Mouse (Mus musculus) midbrain, embryonic 15.5 days (tissue): ENCODE measurements around the gene Thegl. TPM values are rescaled to one million over a fixed set of nuclear protein-coding genes. Genes with fewer than 3 reads are reported as not detected.
"Not testable (repeated sequence)": the region's sequence is repeated elsewhere in the genome, so short reads cannot be mapped to it uniquely, and the experiment has no call there.

Experiments
- ATAC-seq: fragments of 200-750 bp; cut with Nextera tagmentation; replicated peaks from 2 replicates; pipeline ENCODE4 v1.8.0; 2017; ENCODE audit warnings: moderate TSS enrichment
- H3K27ac ChIP-seq: fragments of 300-500 bp; sonication (generic); 2 replicates; pipeline ENCODE4 v1.5.1; 2015; ENCODE audit warnings: mild to moderate bottlenecking, inconsistent platforms
- H3K27me3 ChIP-seq: fragments of 300-500 bp; sonication (generic); replicated peaks from 2 replicates; pipeline ENCODE4 v1.6.1; 2015; ENCODE audit warnings: inconsistent platforms
- H3K36me3 ChIP-seq: fragments of 300-500 bp; sonication (generic); replicated peaks from 2 replicates; pipeline ENCODE4 v1.6.1; 2015; ENCODE audit warnings: inconsistent platforms
- H3K4me1 ChIP-seq: fragments of 300-500 bp; sonication (generic); 2 replicates; pipeline ENCODE4 v1.6.1; 2015; ENCODE audit warnings: inconsistent platforms
- H3K4me2 ChIP-seq: fragments of 300-500 bp; sonication (generic); 2 replicates; pipeline ENCODE4 v1.6.1; 2015; ENCODE audit warnings: inconsistent platforms, mild to moderate bottlenecking, moderate library complexity
- H3K4me3 ChIP-seq: fragments of 300-500 bp; sonication (generic); 2 replicates; pipeline ENCODE4 v1.5.1; 2015; ENCODE audit warnings: mild to moderate bottlenecking, inconsistent platforms
- H3K9ac ChIP-seq: fragments of 300-500 bp; sonication (generic); 2 replicates; pipeline ENCODE4 v1.6.1; 2015; ENCODE audit warnings: mild to moderate bottlenecking, inconsistent platforms
- H3K9me3 ChIP-seq: fragments of 300-500 bp; sonication (generic); 2 replicates; pipeline ENCODE4 v1.6.1; 2016; ENCODE audit warnings: inconsistent platforms
- WGBS: fragments of 180-500 bp; shearing (Covaris S2); methylation state at CpG from one replicate; pipeline ENCODE4 v1.1.7; 2015; ENCODE audit warnings: mixed read lengths; 5-methylcytosine and 5-hydroxymethylcytosine counted together
- polyA plus RNA-seq: library from polyadenylated mRNA; unstranded; fragments of >200 nt; fragmentation: Nextera tagmentation; extraction: Ambion mirVana; gene quantifications from 2 replicates; pipeline ENCODE4 v1.2.1, GENCODE M21; 2015

Thegl gene
- polyA plus RNA-seq, 1 experiment from 2014 or later, result 0.85 TPM

- ATAC-seq, result no peak
- whole genome bisulfite sequencing, result 94% methylated on average over 6 of the region's 6 CpGs
- H3K27ac ChIP-seq, result no peak within 1 kb of the TSS
- H3K4me1 ChIP-seq, result no peaks in the 10 kb centered on the region
- no peak within 1 kb of the TSS for H3K9ac ChIP-seq
- 0 out of 2 replicates have a peak, but pooled peaks cover 4% of the 10 kb centered on the region for H3K36me3 ChIP-seq
- no peaks in the 10 kb centered on the region for H3K9me3 ChIP-seq
- no peak within 1 kb of the TSS for H3K4me3 ChIP-seq
- no peak within 1 kb of the TSS for H3K4me2 ChIP-seq
- no peaks in the 10 kb centered on the region for H3K27me3 ChIP-seq
Measured at GRCm38 (mm10) chr5:77004051-77004821, 11.6 kb upstream of the Thegl start, which contains the start of gene Arl9. Gene Arl9, plus strand, starts transcription at chr5:77004055.

GRCm38 (mm10) chr5:77010352-77010751 lies 5.5 kb upstream of the Thegl start:
- Histone ChIP-seq H3K9ac (no peak overlapping the region), H3K36me3 (no peaks in the 10 kb centered on the region), H3K27ac (no peak overlapping the region), H3K9me3 (no peaks in the 10 kb centered on the region), H3K4me3 (no peak overlapping the region), H3K4me2 (no peak overlapping the region), H3K27me3 (no peaks in the 10 kb centered on the region), H3K4me1 (no peaks in the 10 kb centered on the region)
- WGBS, result 90% methylated on average over 9 of the region's 9 CpGs
- no peak for ATAC-seq

DNA sequence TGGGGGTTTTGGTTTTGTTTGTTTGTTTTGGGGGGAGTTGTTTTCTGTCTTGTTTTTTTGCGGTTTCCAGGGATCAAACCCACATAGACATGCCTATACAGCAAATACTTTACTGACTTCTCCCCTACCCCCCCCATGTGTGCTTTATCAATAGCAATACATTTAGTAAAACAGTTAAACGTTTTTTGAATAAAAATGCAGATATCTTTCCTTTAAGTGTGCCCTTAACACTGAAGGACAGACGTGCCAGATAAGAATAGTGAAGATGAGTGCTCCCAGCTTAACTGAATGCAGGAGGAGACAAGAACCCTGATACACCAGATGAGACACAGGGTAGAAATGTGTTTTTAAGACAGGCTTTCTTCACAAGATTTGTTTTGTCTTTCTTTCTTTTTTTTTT lies 4.7 kb upstream of the Thegl start:
- H3K27me3 ChIP-seq, result no peaks in the 10 kb centered on the region
- 0 out of 2 replicates have a peak, but pooled peaks cover under 1% of the 10 kb centered on the region for H3K4me1 ChIP-seq
- no peak overlapping the region for H3K4me3 ChIP-seq
- no peak overlapping the region for H3K9ac ChIP-seq
- no peaks in the 10 kb centered on the region for H3K36me3 ChIP-seq
- no peak overlapping the region for H3K27ac ChIP-seq
- no peak for ATAC-seq
- no peaks in the 10 kb centered on the region for H3K9me3 ChIP-seq
- WGBS, result 69% methylated on average over 3 of the region's 3 CpGs
- no peak overlapping the region for H3K4me2 ChIP-seq

DNA sequence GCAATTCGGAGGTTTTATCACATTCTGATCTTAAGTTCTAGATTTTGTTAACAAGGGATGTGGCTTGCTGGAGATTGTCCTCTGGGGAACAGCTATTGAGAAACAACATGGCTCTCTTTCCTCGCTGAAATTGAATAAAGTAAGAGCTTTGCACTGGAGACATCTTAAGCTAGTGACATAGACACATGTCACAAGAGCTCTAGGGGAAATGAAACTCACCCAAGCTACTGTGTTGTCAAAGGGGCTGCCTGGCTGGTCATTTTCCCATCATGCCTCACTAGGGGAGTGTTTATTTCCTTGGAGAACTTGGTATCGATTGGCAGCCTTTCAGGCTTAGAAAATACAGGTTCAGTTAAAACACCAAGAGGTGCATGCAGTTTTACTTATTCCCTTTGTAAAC lies 2.7 kb upstream of the Thegl start:
- Histone ChIP-seq H3K4me2 (no peak overlapping the region), H3K4me1 (0 out of 2 replicates have a peak, but pooled peaks cover 4% of the 10 kb centered on the region), H3K27me3 (no peaks in the 10 kb centered on the region), H3K36me3 (no peaks in the 10 kb centered on the region), H3K4me3 (no peak overlapping the region), H3K27ac (no peak overlapping the region), H3K9me3 (no peaks in the 10 kb centered on the region), H3K9ac (no peak overlapping the region)
- ATAC-seq, result no peak
- 84% methylated on average over 3 of the region's 3 CpGs for WGBS

DNA sequence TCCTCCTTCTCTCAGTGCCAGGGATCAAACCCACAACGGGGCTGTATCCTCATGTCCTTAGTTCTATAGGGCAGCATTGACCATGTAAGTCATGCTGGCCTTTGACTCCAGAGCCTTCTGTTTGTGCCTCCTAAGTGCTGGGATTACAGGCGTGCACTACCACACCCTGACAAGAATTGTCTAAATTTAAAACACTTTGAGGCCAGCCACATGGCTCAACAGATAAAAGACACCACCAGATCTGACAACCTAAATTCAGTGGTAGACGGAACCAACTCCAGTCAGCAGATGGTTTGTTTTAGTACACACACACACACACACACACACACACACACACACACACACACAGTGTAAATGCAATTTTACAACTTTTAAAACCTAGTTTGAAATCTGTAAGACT lies 12.2 kb downstream of the Thegl start:
- no peaks in the 10 kb centered on the region for H3K27me3 ChIP-seq
- H3K27ac ChIP-seq, result no peak overlapping the region
- no peak overlapping the region for H3K4me3 ChIP-seq
- no peak overlapping the region for H3K4me2 ChIP-seq
- no peaks in the 10 kb centered on the region for H3K9me3 ChIP-seq
- ATAC-seq, result no peak
- WGBS, result 83% methylated on average over 3 of the region's 3 CpGs
- H3K36me3 ChIP-seq, result no peaks in the 10 kb centered on the region
- H3K4me1 ChIP-seq, result no peaks in the 10 kb centered on the region
- H3K9ac ChIP-seq, result no peak overlapping the region

DNA sequence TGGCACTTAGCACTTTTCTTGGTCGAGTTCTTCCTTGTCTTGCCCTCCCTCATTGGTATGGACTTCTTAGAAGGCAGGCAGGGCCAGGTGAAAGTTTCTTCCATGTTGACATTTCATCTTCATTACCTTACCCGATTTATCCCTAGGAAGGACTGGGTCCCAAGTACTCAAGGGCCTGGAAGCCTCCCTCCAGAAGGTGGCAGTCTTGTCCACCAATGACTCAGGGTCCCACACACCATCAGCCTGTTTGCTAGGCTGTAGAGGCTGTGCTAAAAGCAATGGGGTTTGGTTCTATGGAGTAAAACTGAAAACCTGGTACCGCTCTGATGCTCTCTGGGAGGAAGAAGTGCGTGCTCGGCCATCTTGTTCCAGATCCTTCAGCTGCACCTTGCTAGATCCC lies 13.9 kb downstream of the Thegl start:
- no peaks in the 10 kb centered on the region for H3K9me3 ChIP-seq
- no peak for ATAC-seq
- no peaks in the 10 kb centered on the region for H3K4me1 ChIP-seq
- H3K4me3 ChIP-seq, result no peak overlapping the region
- H3K4me2 ChIP-seq, result no peak overlapping the region
- H3K27ac ChIP-seq, result no peak overlapping the region
- WGBS, result 73% methylated on average over 5 of the region's 5 CpGs
- H3K9ac ChIP-seq, result no peak overlapping the region
- no peaks in the 10 kb centered on the region for H3K36me3 ChIP-seq
- no peaks in the 10 kb centered on the region for H3K27me3 ChIP-seq

- not testable (repeated sequence) for H3K27me3 ChIP-seq, H3K36me3 ChIP-seq, H3K4me3 ChIP-seq, H3K4me2 ChIP-seq, H3K9ac ChIP-seq, ATAC-seq, H3K9me3 ChIP-seq, H3K27ac ChIP-seq, H3K4me1 ChIP-seq
Measured at GRCm38 (mm10) chr5:77035101-77035500, 19.3 kb downstream of the Thegl start.

- Histone ChIP-seq H3K27me3 (no peaks in the 10 kb centered on the region), H3K4me3 (no peak overlapping the region), H3K4me2 (no peak overlapping the region), H3K4me1 (no peaks in the 10 kb centered on the region), H3K36me3 (no peaks in the 10 kb centered on the region), H3K9me3 (no peaks in the 10 kb centered on the region), H3K9ac (no peak overlapping the region), H3K27ac (no peak overlapping the region)
- 90% methylated on average over 10 of the region's 10 CpGs for WGBS
- ATAC-seq, result no peak
Measured at GRCm38 (mm10) chr5:77038451-77038850, 22.6 kb downstream of the Thegl start.

DNA sequence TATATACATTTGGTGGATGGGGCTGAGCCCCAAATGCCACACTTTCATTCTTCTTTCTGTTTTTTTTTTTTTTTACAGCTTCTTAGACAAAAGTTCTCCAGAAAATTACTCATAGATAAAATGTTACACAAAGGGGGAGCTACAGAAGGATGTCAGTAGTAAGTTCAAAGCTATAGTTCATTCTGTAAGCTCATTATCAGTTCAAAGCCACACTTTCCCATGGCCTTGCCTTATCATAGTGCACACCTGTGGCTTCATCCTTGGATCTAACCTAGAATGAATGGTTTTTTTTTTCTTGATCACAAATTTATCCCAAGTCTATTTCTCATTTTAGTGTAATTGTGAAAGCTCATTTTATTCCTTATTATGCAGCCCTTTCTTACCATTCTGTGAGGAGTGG lies 23.6 kb downstream of the Thegl start:
- Histone ChIP-seq H3K36me3 (no peaks in the 10 kb centered on the region), H3K9ac (no peak overlapping the region), H3K4me1 (no peaks in the 10 kb centered on the region), H3K27ac (no peak overlapping the region), H3K4me3 (no peak overlapping the region), H3K4me2 (no peak overlapping the region), H3K27me3 (no peaks in the 10 kb centered on the region), H3K9me3 (no peaks in the 10 kb centered on the region)
- ATAC-seq, result no peak

DNA sequence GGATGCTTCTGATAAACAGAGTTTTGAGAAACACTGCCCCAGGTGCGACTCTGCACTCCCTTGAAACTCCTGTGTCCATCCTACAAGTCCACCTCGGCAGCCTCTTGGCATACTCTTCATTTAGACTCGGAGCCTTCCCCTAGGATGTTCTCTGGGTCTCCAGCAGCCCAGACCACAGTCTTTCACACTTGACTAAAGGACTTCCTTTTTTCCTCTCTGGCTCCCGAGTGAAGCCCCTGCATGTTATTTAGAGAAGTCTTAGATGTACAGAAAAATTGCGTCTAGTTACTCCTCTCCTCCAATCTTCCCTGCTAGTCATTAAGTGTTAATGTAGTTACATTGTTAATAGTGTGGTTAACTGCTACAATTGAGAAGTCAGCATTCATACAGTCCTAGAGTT lies 28.5 kb downstream of the Thegl start:
- Histone ChIP-seq H3K4me1 (no peaks in the 10 kb centered on the region), H3K9ac (no peak overlapping the region), H3K9me3 (no peaks in the 10 kb centered on the region), H3K4me2 (no peak overlapping the region), H3K27ac (no peak overlapping the region), H3K27me3 (no peaks in the 10 kb centered on the region), H3K36me3 (no peaks in the 10 kb centered on the region), H3K4me3 (no peak overlapping the region)
- no peak for ATAC-seq
- 80% methylated on average over 5 of the region's 5 CpGs for WGBS

GRCm38 (mm10) chr5:77052616-77053015 lies 36.8 kb downstream of the Thegl start:
- Histone ChIP-seq H3K27ac (no peak overlapping the region), H3K4me3 (no peak overlapping the region), H3K9me3 (no peaks in the 10 kb centered on the region), H3K9ac (no peak overlapping the region), H3K27me3 (no peaks in the 10 kb centered on the region), H3K36me3 (no peaks in the 10 kb centered on the region), H3K4me1 (no peaks in the 10 kb centered on the region), H3K4me2 (no peak overlapping the region)
- ATAC-seq, result no peak
- WGBS, result 81% methylated on average over 5 of the region's 5 CpGs

GRCm38 (mm10) chr5:77056881-77057440 lies 41.1 kb downstream of the Thegl start:
- H3K27me3 ChIP-seq, result no peaks in the 10 kb centered on the region
- 43% methylated on average over 12 of the region's 12 CpGs for WGBS
- no peak for ATAC-seq
- H3K27ac ChIP-seq, result no peak overlapping the region
- no peaks in the 10 kb centered on the region for H3K9me3 ChIP-seq
- H3K36me3 ChIP-seq, result no peaks in the 10 kb centered on the region
- no peaks in the 10 kb centered on the region for H3K4me1 ChIP-seq
- H3K9ac ChIP-seq, result no peak overlapping the region
- H3K4me2 ChIP-seq, result no peak overlapping the region
- H3K4me3 ChIP-seq, result no peak overlapping the region

DNA sequence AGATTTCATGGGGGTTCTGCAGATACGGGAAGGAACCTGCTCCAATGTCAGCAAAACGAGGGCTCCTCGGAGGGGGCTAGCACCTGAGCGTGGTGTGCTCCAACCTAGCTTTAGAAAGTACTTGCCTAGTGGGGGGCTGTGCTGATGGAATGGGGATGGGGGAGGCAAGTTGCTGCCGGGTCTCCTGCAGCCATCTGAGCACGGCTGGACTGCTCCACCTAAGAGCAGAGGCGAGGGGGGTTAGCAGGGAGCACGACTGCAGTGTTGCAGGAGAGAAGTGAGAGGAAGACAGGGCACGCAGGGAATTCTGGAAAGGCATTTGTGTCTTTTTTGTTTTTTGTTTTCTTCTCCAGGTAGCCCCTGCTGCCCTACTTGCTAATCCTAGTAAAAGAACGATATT lies 44.5 kb downstream of the Thegl start:
- H3K4me3 ChIP-seq, result no peak overlapping the region
- H3K4me2 ChIP-seq, result no peak overlapping the region
- H3K9me3 ChIP-seq, result no peaks in the 10 kb centered on the region
- no peaks in the 10 kb centered on the region for H3K4me1 ChIP-seq
- H3K27ac ChIP-seq, result no peak overlapping the region
- H3K36me3 ChIP-seq, result no peaks in the 10 kb centered on the region
- no peak for ATAC-seq
- 38% methylated on average over 10 of the region's 10 CpGs for WGBS
- H3K9ac ChIP-seq, result no peak overlapping the region
- H3K27me3 ChIP-seq, result no peaks in the 10 kb centered on the region
